Mouse (Mus musculus) E14TG2a.4 (cell line): ENCODE measurements around the gene Eif4e1b.
A peak's percentile ranks its signal among the peaks of the same experiment; 100 is the strongest.

Experiments
- H3K27me3 ChIP-seq: 2 replicates; pipeline ENCODE4 v1.6.1; 2014; ENCODE audit warnings: low read length, control low read depth; ENCODE audit not compliant: insufficient read depth
- H3K36me3 ChIP-seq: 2 replicates; pipeline ENCODE4 v1.6.1; 2014; ENCODE audit warnings: low read length, control low read depth; ENCODE audit not compliant: insufficient read depth
- H3K4me1 ChIP-seq: replicated peaks from 2 replicates; pipeline ENCODE4 v1.6.1; 2014; ENCODE audit warnings: low read depth, low read length, control low read depth
- H3K4me3 ChIP-seq: replicated peaks from 2 replicates; pipeline ENCODE4 v1.5.1; 2014; ENCODE audit warnings: mild to moderate bottlenecking, low read length
- H3K9me3 ChIP-seq: 2 replicates; pipeline ENCODE4 v1.6.1; 2014; ENCODE audit warnings: low read length, control low read depth
- CTCF ChIP-seq: conservative IDR thresholded peaks from 2 replicates; pipeline ENCODE4 v1.5.1; 2014; ENCODE audit warnings: low read length
- NANOG ChIP-seq: IDR thresholded peaks from 2 replicates; pipeline ENCODE4 v1.6.1; 2014; ENCODE audit warnings: borderline replicate concordance, low read length, mixed read lengths
- POU5F1 ChIP-seq: IDR thresholded peaks from 2 replicates; pipeline ENCODE4 v1.6.1; 2014; ENCODE audit warnings: low read length, borderline replicate concordance

The Eif4e1b gene

DNA sequence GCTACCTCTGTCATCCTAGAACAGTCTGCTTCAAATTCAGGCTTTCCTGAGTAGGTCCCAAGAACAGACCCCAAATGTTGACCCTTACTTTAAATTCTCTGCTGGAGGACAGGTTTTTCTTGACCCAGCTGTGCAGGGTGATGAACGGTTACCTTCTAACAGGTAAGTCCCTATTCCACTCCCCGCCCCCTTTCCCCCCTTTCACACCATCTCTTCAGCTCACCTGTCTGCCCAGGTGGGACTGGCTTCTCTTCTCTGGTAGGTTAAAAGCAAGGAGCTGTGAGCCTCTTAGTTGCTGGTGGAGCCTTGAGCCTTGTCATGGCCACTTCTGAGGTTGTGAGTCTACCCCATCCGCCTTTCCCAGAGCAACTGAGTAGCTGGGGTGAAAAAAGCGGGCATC lies at the start of gene Eif4e1b:
Gene Eif4e1b (plus strand): TSS at position 301 of the 400 bp plus-strand sequence.
- H3K27me3 ChIP-seq: peaks cover 36% of the 10 kb centered on the region
- 0 out of 2 replicates have a peak within 1 kb of the TSS, but pooled peaks have one; percentile 13 for H3K4me3 ChIP-seq
- H3K9me3 ChIP-seq: peaks cover 38% of the 10 kb centered on the region
- H3K4me1 ChIP-seq: peaks cover 50% of the 10 kb centered on the region
- no peaks in the 10 kb centered on the region for H3K36me3 ChIP-seq
- TF ChIP-seq NANOG (no peak), CTCF (no peak), POU5F1 (no peak)

DNA sequence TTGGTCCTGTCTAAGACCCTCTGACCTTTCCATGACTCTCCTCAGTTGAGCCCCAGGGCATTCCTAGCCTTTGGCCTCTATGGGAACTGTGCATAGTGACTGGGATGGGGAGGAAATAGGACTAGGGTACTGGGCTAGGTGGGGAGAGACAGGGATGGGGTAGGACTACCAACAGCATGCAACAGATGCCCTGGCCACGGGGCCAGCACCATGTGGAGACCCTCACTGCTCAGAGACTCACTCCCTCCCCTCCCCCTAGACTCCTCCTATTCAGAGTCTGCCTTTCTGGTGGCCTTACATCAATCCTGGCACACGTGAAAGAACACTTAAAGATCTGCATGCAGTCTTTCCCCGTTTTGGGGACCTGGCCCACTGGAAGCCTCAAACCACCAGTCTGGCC lies 46.9 kb upstream of the Eif4e1b start:
- Histone ChIP-seq H3K27me3 (peaks cover 74% of the 10 kb centered on the region), H3K36me3 (no peaks in the 10 kb centered on the region), H3K4me3 (peak overlapping the region; percentile 79), H3K9me3 (no peaks in the 10 kb centered on the region), H3K4me1 (peaks cover 15% of the 10 kb centered on the region)
- TF ChIP-seq POU5F1 (no peak), NANOG (no peak), CTCF (no peak)

DNA sequence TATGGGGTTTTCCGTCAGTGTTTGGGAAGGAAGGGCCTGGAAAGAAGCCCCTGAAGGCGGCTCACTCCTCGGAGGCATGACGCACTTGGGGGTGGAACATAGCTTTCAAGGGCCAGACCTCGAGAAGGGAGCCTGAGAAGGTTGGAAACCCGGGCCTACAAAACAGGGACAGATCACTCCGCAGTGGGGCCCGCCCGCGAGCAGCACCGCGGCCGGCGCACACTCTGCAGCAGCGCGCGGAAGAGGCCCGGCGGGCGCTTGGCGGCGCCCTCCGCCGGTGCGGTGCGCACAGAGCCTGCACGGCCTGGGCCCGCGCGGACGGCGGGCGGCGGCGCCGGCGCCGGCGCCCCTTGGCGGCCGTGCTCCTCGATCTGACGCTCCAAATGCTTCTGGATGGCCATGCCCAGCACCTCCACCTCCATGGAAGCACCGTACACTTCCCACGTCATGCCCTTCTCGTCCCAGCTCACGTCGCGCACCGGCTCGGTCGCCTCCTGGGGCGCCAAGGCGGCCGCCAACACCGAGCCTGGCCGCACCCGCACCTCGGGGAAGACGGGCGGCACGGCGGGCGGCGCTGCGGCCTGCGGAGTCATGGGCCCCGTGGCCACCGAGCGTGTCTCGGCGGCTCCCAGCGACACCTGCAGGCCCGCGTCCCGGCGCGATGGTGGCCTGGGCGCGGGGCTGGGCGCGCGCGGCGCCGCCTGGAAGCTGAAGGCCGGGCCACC lies 46.1 kb upstream of the Eif4e1b start:
- H3K4me3 ChIP-seq: peak overlapping the region; percentile 79
- H3K4me1 ChIP-seq: peaks cover 15% of the 10 kb centered on the region
- H3K27me3 ChIP-seq: peaks cover 80% of the 10 kb centered on the region
- no peaks in the 10 kb centered on the region for H3K9me3 ChIP-seq
- TF ChIP-seq POU5F1 (no peak), NANOG (no peak), CTCF (no peak)
- no peaks in the 10 kb centered on the region for H3K36me3 ChIP-seq

DNA sequence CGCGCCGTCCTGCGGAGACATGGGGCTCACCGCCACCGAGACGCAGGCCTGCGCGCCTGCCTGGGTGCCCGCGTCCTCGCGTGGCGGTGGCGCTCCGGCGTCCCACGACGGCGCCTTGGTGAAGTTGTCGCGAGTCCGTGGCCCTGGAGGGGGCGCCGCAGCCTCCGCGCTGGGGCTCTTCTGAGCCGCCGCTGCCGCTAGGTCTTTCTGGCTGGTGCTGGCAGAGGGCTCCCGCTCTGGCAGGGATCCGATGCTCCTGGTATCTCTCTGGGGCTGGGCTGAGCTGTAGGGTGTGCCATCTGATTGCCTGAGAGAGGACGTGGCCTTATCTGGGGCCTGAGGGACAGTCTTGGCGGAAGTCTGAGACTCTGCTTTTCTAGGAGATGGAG lies 45.6 kb upstream of the Eif4e1b start:
- Histone ChIP-seq H3K36me3 (no peaks in the 10 kb centered on the region), H3K27me3 (peaks cover 81% of the 10 kb centered on the region), H3K4me1 (peaks cover 15% of the 10 kb centered on the region), H3K4me3 (peak overlapping the region; percentile 79), H3K9me3 (no peaks in the 10 kb centered on the region)
- no peak for TF ChIP-seq POU5F1
- no peak for TF ChIP-seq NANOG
- TF ChIP-seq CTCF: no peak

DNA sequence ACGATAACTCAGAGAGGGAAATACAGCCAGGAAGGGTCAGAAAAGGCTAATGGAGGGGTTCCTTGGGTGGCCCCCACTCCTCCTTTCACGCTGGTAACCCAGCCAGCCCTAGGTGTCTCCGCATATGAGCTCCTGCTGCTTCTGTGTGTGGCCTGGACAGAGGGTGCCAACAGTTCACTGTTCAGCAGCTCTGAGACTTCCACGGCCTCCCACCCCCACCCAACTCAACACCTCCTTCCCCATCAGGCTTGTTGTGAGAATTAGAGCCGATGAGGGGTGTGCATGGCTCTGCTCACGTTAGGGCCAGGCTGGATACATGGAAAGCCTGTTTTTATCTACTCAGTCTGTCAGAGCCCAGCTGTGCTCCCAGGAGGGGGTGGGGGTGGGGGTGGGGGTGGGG lies 37.7 kb upstream of the Eif4e1b start:
- TF ChIP-seq POU5F1: no peak
- no peak for TF ChIP-seq NANOG
- TF ChIP-seq CTCF: no peak
- Histone ChIP-seq H3K36me3 (no peaks in the 10 kb centered on the region), H3K4me1 (peaks cover 8% of the 10 kb centered on the region), H3K27me3 (peaks cover 70% of the 10 kb centered on the region), H3K9me3 (no peaks in the 10 kb centered on the region), H3K4me3 (no peak overlapping the region)

DNA sequence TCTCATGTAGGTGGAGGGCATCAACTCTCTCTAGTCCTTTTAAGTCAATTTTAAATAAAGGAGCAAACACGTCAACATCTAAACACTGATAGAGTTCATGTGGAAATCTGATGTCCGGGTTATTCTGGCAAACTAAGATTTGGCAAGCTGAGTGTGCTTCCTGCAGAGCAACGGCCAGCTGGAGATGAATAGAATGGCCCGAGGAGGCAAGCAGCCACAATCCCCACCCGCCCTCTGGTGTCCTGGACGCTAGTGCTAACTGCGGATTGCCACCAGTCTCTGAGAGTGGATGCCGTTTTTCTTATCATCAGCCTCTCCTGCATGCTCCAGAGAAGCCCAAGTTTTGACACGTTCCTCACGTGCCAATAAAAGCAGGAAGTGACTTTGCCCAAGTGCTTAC lies 36.9 kb upstream of the Eif4e1b start:
- TF ChIP-seq POU5F1 (no peak), CTCF (no peak), NANOG (no peak)
- H3K9me3 ChIP-seq: no peaks in the 10 kb centered on the region

DNA sequence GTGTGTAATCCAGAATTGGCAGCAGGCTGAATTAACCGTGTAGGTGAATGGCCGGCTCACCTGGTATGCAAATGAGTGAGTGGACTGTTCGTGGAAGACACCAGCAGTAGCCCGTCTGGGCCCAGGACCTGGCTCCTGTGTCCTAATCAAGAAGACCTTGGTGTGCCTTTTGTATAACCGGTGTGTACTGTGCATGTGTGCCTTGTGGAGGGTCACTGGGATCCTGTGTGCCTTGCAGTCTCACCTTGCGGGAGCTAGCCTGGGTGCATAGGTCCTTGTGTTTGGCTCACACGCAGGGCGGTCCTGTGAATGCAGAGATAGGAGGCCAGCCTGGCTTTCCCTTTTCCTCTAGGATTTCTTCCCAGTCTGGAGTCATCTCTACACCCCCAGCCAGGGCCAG lies 35.6 kb upstream of the Eif4e1b start:
- peaks cover 8% of the 10 kb centered on the region for H3K4me1 ChIP-seq
- peaks cover 76% of the 10 kb centered on the region for H3K27me3 ChIP-seq
- TF ChIP-seq NANOG (no peak), CTCF (no peak), POU5F1 (no peak)
- H3K4me3 ChIP-seq: no peak overlapping the region
- H3K36me3 ChIP-seq: no peaks in the 10 kb centered on the region
- no peaks in the 10 kb centered on the region for H3K9me3 ChIP-seq

More for the DNA sequence above, 36.9 kb upstream of the Eif4e1b start:
- Histone ChIP-seq H3K36me3 (no peaks in the 10 kb centered on the region), H3K4me3 (no peak overlapping the region), H3K27me3 (peaks cover 70% of the 10 kb centered on the region), H3K4me1 (peaks cover 8% of the 10 kb centered on the region)

DNA sequence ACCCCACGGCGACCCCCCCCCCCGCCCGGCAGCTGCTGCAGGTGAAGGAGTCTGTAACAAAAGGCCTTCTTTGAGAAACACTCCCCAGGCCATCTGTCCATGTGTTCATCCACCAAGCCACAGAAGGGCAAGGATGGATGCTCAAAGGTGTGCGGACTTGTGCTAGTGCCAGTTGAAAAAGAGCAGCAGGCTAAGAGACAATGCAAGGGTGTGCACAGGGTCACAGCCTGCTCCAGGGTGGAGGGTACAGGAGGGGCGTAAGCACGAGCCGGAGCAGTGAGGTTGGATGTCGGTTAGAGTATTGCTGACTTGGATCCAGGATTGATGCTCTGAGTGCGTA lies 35.1 kb upstream of the Eif4e1b start:
- peaks cover 81% of the 10 kb centered on the region for H3K27me3 ChIP-seq
- H3K4me3 ChIP-seq: peak overlapping the region; percentile 87; the same call in 1 of the 2 replicates
- H3K36me3 ChIP-seq: no peaks in the 10 kb centered on the region
- peaks cover 8% of the 10 kb centered on the region for H3K4me1 ChIP-seq
- TF ChIP-seq NANOG (no peak), CTCF (no peak), POU5F1 (no peak)
- no peaks in the 10 kb centered on the region for H3K9me3 ChIP-seq

DNA sequence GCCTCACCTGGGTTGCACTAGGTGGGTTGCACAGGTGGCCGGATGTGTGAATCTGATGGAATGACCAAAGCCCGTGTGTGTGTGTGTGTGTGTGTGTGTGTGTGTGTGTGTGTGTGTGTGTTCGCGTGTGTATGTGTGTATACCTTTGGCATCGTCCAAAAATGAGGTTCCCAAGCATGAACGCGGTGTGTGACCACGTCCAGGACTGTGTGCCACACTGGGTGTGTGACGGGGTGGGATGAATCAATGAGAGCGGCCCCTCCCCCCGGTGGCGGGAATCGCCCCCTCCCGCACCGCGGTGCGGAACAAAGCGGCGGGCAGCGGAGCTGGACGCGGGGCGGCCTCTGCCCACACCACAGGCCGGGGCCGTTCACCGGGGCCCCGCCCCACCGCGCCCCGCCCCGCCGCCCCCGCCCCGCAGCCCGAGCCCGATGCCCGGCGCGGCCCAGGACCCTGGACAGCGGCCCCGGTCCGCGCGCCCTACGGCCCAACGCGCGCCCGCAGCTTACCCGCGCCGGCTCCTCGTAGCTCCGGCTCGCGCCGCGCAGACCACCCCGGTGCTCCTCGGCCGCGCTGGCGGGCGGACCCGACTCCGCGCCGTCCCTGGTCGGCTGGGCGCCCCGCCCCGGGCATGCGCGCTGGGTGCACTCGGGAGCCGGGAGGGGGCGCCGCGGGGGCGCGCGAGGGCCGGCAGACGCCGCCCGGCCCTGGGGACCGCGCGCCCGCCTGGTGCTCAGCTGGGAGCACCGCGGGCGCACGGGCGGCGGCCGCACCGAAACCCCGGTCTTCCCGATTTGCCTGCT lies 34.5 kb upstream of the Eif4e1b start:
- Histone ChIP-seq H3K27me3 (peaks cover 84% of the 10 kb centered on the region), H3K36me3 (no peaks in the 10 kb centered on the region), H3K4me1 (peaks cover 12% of the 10 kb centered on the region), H3K9me3 (no peaks in the 10 kb centered on the region), H3K4me3 (peak overlapping the region; percentile 87)
- TF ChIP-seq CTCF: no peak
- TF ChIP-seq POU5F1: no peak
